Mouse (Mus musculus) bone marrow, adult 2 months (tissue): ENCODE measurements around the gene Terf2. TPM values are rescaled to one million over a fixed set of nuclear protein-coding genes. Genes with fewer than 3 reads are reported as not detected.

Experiments
- H3K27ac ChIP-seq: fragments of 200-500 bp; 2 replicates; pipeline ENCODE4 v1.5.1; 2012; ENCODE audit warnings: low read depth, mild to moderate bottlenecking, control low read depth, inconsistent platforms, low read length; ENCODE audit not compliant: control insufficient read depth, poor library complexity, insufficient read depth
- H3K4me1 ChIP-seq: fragments of 200-500 bp; 2 replicates; pipeline ENCODE4 v1.6.1; 2011; ENCODE audit warnings: low read length; ENCODE audit not compliant: control insufficient read depth, insufficient read depth
- H3K4me3 ChIP-seq: fragments of 200-500 bp; replicated peaks from 2 replicates; pipeline ENCODE3; 2011; ENCODE audit warnings: mild to moderate bottlenecking, low read depth, low read length, control low read depth; ENCODE audit not compliant: control insufficient read depth
- CTCF ChIP-seq: fragments of 200-500 bp; IDR thresholded peaks from 2 replicates; pipeline ENCODE4 v1.5.1; 2011; ENCODE audit warnings: low read length, control low read depth; ENCODE audit not compliant: control insufficient read depth, insufficient read depth
- POLR2A ChIP-seq: fragments of 200-500 bp; IDR thresholded peaks from 2 replicates; pipeline ENCODE4 v1.6.1; 2011; ENCODE audit warnings: low read depth, mild to moderate bottlenecking, control low read depth, low read length, borderline replicate concordance; ENCODE audit not compliant: control insufficient read depth
- WGBS: fragments of 180-500 bp; shearing (Covaris S2); methylation state at CpG from one replicate; pipeline ENCODE4 v1.1.7; 2018; 5-methylcytosine and 5-hydroxymethylcytosine counted together
- polyA plus RNA-seq: library from polyadenylated mRNA; stranded (reverse); fragments of >200 nt; gene quantifications from 2 replicates; pipeline ENCODE4 v1.2.4, GENCODE M21; 2011; ENCODE audit warnings: low replicate concordance; ENCODE audit not compliant: missing spikeins, insufficient read depth, insufficient read length

Gene Terf2
- polyA plus RNA-seq, 1 experiment, result 24.7 TPM

- H3K4me3 ChIP-seq, result no peak overlapping the region
- no peaks in the 10 kb centered on the region for H3K4me1 ChIP-seq
- WGBS, result 34% methylated on average over 7 of the region's 7 CpGs
- no peak overlapping the region for H3K27ac ChIP-seq
- TF ChIP-seq CTCF (no peak), POLR2A (no peak)
These were observed 22.5 kb upstream of the Terf2 start for GRCm38 (mm10) chr8:107118803-107119233.

- TF ChIP-seq CTCF (no peak), POLR2A (no peak)
- H3K4me3 ChIP-seq, result no peak overlapping the region
- no peaks in the 10 kb centered on the region for H3K4me1 ChIP-seq
- 50% methylated on average over 2 of the region's 2 CpGs for WGBS
- no peak overlapping the region for H3K27ac ChIP-seq
These were observed 20.7 kb upstream of the Terf2 start for GRCm38 (mm10) chr8:107117019-107117418.

- Histone ChIP-seq H3K4me1 (no peaks in the 10 kb centered on the region), H3K4me3 (no peak overlapping the region), H3K27ac (no peak overlapping the region)
- 14% methylated on average over 11 of the region's 11 CpGs for WGBS
- TF ChIP-seq POLR2A, result no peak
- peak; percentile 57 for TF ChIP-seq CTCF
These were observed 19.7 kb upstream of the Terf2 start for GRCm38 (mm10) chr8:107116023-107116422.

- no peak overlapping the region for H3K4me3 ChIP-seq
- 40% methylated on average over 10 of the region's 10 CpGs for WGBS
These were observed 18.6 kb upstream of the Terf2 start for GRCm38 (mm10) chr8:107115008-107115320.

GRCm38 (mm10) chr8:107114150-107115007 is 18.0 kb upstream of the Terf2 start:
- 26% methylated on average over 19 of the region's 19 CpGs for WGBS
- Histone ChIP-seq H3K4me3 (no peak overlapping the region), H3K4me1 (no peaks in the 10 kb centered on the region), H3K27ac (no peak overlapping the region)
- TF ChIP-seq POLR2A (no peak), CTCF (no peak)

More at GRCm38 (mm10) chr8:107115008-107115320, 18.6 kb upstream of the Terf2 start:
- H3K4me1 ChIP-seq, result no peaks in the 10 kb centered on the region
- no peak overlapping the region for H3K27ac ChIP-seq
- TF ChIP-seq CTCF, result no peak
- no peak for TF ChIP-seq POLR2A

- Histone ChIP-seq H3K27ac (no peak overlapping the region), H3K4me3 (no peak overlapping the region), H3K4me1 (no peaks in the 10 kb centered on the region)
- no peak for TF ChIP-seq POLR2A
- no peak for TF ChIP-seq CTCF
- WGBS, result 84% methylated on average over 4 of the region's 4 CpGs
These were observed 16.9 kb upstream of the Terf2 start for GRCm38 (mm10) chr8:107113209-107113608.

GRCm38 (mm10) chr8:107111340-107112105 is 15.2 kb upstream of the Terf2 start:
- 79% methylated on average over 10 of the region's 11 CpGs for WGBS
- no peak overlapping the region for H3K27ac ChIP-seq
- no peaks in the 10 kb centered on the region for H3K4me1 ChIP-seq
- TF ChIP-seq CTCF, result no peak
- no peak for TF ChIP-seq POLR2A
- H3K4me3 ChIP-seq, result no peak overlapping the region

GRCm38 (mm10) chr8:107110629-107111330 is 14.4 kb upstream of the Terf2 start:
- H3K4me3 ChIP-seq, result no peak overlapping the region
- TF ChIP-seq POLR2A (no peak), CTCF (no peak)
- H3K4me1 ChIP-seq, result no peaks in the 10 kb centered on the region
- WGBS, result 73% methylated on average over 9 of the region's 9 CpGs
- no peak overlapping the region for H3K27ac ChIP-seq
